Mouse (Mus musculus) thymus, adult 2 months (tissue): ENCODE data around the gene Sod3. TPM values are rescaled to one million over a fixed set of nuclear protein-coding genes. Genes with fewer than 3 reads are reported as not detected.

Source experiments
- DNase-seq: peaks from one replicate; pipeline ENCODE4 v3.0.0; 2021
- H3K27ac ChIP-seq: fragments of 200-500 bp; 2 replicates; pipeline ENCODE4 v1.5.1; 2012; ENCODE audit warnings: low read length, control low read depth; ENCODE audit not compliant: control insufficient read depth, insufficient read depth
- H3K27me3 ChIP-seq: fragments of 200-500 bp; 2 replicates; pipeline ENCODE4 v1.6.1; 2012; ENCODE audit warnings: mild to moderate bottlenecking, low read length, moderate library complexity, mixed read lengths; ENCODE audit not compliant: control insufficient read depth, insufficient read depth
- H3K36me3 ChIP-seq: fragments of 200-500 bp; 2 replicates; pipeline ENCODE4 v1.6.1; 2012; ENCODE audit warnings: mild to moderate bottlenecking, low read length, moderate library complexity; ENCODE audit not compliant: control insufficient read depth, insufficient read depth
- H3K4me1 ChIP-seq: fragments of 200-500 bp; replicated peaks from 2 replicates; pipeline ENCODE4 v1.6.1; 2012; ENCODE audit warnings: low read length; ENCODE audit not compliant: control insufficient read depth, insufficient read depth
- H3K4me3 ChIP-seq: fragments of 200-500 bp; 2 replicates; pipeline ENCODE4 v1.5.1; 2012; ENCODE audit warnings: mild to moderate bottlenecking, low read length, control low read depth, moderate library complexity; ENCODE audit not compliant: control insufficient read depth, insufficient read depth
- CTCF ChIP-seq: fragments of 200-500 bp; IDR thresholded peaks from 2 replicates; pipeline ENCODE4 v1.5.1; 2012; ENCODE audit warnings: mild to moderate bottlenecking, control low read depth, low read length, moderate library complexity, borderline replicate concordance; ENCODE audit not compliant: control insufficient read depth, poor library complexity, insufficient read depth; ENCODE audit errors: extremely low read depth
- POLR2A ChIP-seq: fragments of 200-500 bp; IDR thresholded peaks from 2 replicates; pipeline ENCODE4 v1.6.1; 2012; ENCODE audit warnings: mild to moderate bottlenecking, low read length, control low read depth, moderate library complexity; ENCODE audit not compliant: control insufficient read depth, poor library complexity, insufficient read depth; ENCODE audit errors: extremely low read depth
- WGBS: fragments of 180-500 bp; shearing (Covaris S2); methylation state at CpG from one replicate; pipeline ENCODE4 v1.1.7; 2018; 5-methylcytosine and 5-hydroxymethylcytosine counted together
- polyA plus RNA-seq: library from polyadenylated mRNA; depleted of rRNA; stranded (reverse); fragments of >200 nt; gene quantifications from 2 replicates; pipeline ENCODE4 v1.2.3, GENCODE M21; 2012; rRNA removed

The Sod3 gene
- 19.6 and 21.1 TPM in 2 replicates for polyA plus RNA-seq

GRCm38 (mm10) chr5:52363468-52364150, at the start of gene Sod3:
Gene Sod3 (plus strand): TSS chr5:52363791.
- no peak for TF ChIP-seq POLR2A
- TF ChIP-seq CTCF: no peak
- Histone ChIP-seq H3K4me1 (no peaks in the 10 kb centered on the region), H3K4me3 (no peak within 1 kb of the TSS), H3K27me3 (no peaks in the 10 kb centered on the region), H3K27ac (no peak within 1 kb of the TSS), H3K36me3 (no peaks in the 10 kb centered on the region)
- 58% methylated on average over 11 of the region's 11 CpGs for WGBS
- no peak for DNase-seq

- no peak overlapping the region for H3K27ac ChIP-seq
Measured at GRCm38 (mm10) chr5:52316926-52317325, 46.7 kb upstream of the Sod3 start.

GRCm38 (mm10) chr5:52319499-52319898, 44.1 kb upstream of the Sod3 start:
- Histone ChIP-seq H3K27ac (no peak overlapping the region), H3K4me1 (no peaks in the 10 kb centered on the region), H3K27me3 (no peaks in the 10 kb centered on the region), H3K4me3 (no peak overlapping the region), H3K36me3 (no peaks in the 10 kb centered on the region)
- TF ChIP-seq CTCF (no peak), POLR2A (no peak)
- no peak for DNase-seq
- 51% methylated on average over 8 of the region's 8 CpGs for WGBS

More at GRCm38 (mm10) chr5:52316926-52317325, 46.7 kb upstream of the Sod3 start:
- 88% methylated on average over 7 of the region's 7 CpGs for WGBS
- TF ChIP-seq CTCF (no peak), POLR2A (no peak)
- H3K4me3 ChIP-seq: no peak overlapping the region
- no peaks in the 10 kb centered on the region for H3K36me3 ChIP-seq
- no peaks in the 10 kb centered on the region for H3K27me3 ChIP-seq
- no peaks in the 10 kb centered on the region for H3K4me1 ChIP-seq
- no peak for DNase-seq

DNA sequence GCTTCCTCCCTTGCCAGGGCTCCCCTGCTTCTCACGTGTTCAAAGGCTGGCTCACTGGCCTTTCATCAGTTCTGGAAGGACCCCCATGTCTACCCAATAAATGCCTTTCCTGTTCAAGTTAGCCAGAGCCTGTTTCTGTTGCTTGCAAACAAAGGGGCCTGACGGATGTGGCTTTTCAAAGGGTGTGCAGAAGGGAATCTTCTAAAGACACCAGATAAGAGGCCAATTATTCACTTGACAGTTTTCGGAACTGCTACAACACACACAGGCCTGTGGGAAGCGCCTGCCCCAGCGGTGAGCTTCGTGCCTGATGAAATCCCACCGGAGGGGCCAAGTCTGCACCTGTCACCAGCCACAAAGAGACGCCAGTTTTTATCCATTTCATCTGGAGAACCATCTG, 31.5 kb upstream of the Sod3 start:
- Histone ChIP-seq H3K27me3 (no peaks in the 10 kb centered on the region), H3K4me1 (0 out of 2 replicates have a peak, but pooled peaks cover 5% of the 10 kb centered on the region), H3K36me3 (no peaks in the 10 kb centered on the region), H3K27ac (no peak overlapping the region), H3K4me3 (no peak overlapping the region)
- no peak for TF ChIP-seq POLR2A
- TF ChIP-seq CTCF: no peak
- no peak for DNase-seq
- WGBS: 55% methylated on average over 8 of the region's 8 CpGs

DNA sequence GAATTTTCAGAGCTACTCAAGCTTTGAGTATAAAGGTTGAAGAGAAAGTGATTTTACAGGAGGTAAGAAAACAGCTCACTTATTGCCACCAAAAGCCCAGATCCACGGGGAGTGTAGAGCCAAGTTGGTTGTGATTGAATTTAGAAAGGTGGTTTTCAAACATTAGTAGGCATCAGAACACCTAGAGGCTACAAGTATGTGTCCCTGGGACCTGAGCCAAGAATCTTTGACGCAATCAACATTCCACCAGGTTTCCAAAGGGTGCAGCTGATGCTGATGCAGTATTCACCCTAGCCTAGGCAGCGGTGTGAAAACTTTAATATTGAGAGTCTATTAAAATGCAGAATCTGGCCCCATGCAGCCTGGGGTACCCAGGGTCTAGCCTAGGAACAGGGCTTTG, 28.0 kb upstream of the Sod3 start:
- WGBS: 79% methylated on average over 3 of the region's 3 CpGs
- no peak overlapping the region for H3K4me3 ChIP-seq
- no peaks in the 10 kb centered on the region for H3K27me3 ChIP-seq
- no peaks in the 10 kb centered on the region for H3K36me3 ChIP-seq
- H3K27ac ChIP-seq: no peak overlapping the region
- H3K4me1 ChIP-seq: 0 out of 2 replicates have a peak, but pooled peaks cover 5% of the 10 kb centered on the region
- no peak for DNase-seq
- no peak for TF ChIP-seq POLR2A
- TF ChIP-seq CTCF: no peak

GRCm38 (mm10) chr5:52339134-52339533, 24.5 kb upstream of the Sod3 start:
- 89% methylated on average over 2 of the region's 2 CpGs for WGBS
- no peak for DNase-seq
- no peak for TF ChIP-seq CTCF
- no peak for TF ChIP-seq POLR2A
- Histone ChIP-seq H3K4me3 (no peak overlapping the region), H3K27me3 (no peaks in the 10 kb centered on the region), H3K36me3 (no peaks in the 10 kb centered on the region), H3K4me1 (no peaks in the 10 kb centered on the region), H3K27ac (no peak overlapping the region)

- no peak for TF ChIP-seq POLR2A
- no peak for TF ChIP-seq CTCF
- Histone ChIP-seq H3K27me3 (no peaks in the 10 kb centered on the region), H3K4me3 (no peak overlapping the region), H3K27ac (no peak overlapping the region), H3K4me1 (no peaks in the 10 kb centered on the region), H3K36me3 (no peaks in the 10 kb centered on the region)
- 79% methylated on average over 2 of the region's 2 CpGs for WGBS
- no peak for DNase-seq
Measured at GRCm38 (mm10) chr5:52346890-52347289, 16.7 kb upstream of the Sod3 start.
